Comparison of ENCODE assay signal across 8 mouse cellular contexts in genomic region chr17:66106601-66107267, GRCm38 (mm10). TPM values are rescaled to one million over a fixed set of nuclear protein-coding genes. Genes with fewer than 3 reads are reported as not detected.
DNase-seq lines count a peak whose midpoint lies in the region; ATAC-seq and TF ChIP-seq lines count a peak whose summit lies in the region.

No protein-coding gene starts in this region.

- peak in 1 of 2 experiments; percentile 44 for DNase-seq in left cerebral cortex, adult 2 months (ENCODE audit: extremely low spot score in 1 of 2, low spot score in 2 of 2)
- DNase-seq in left cerebral cortex, adult 8-10 months (ENCODE audit: low spot score in 2 of 2), result no peak
- DNase-seq in G1E (ENCODE audit: low spot score), result no peak
- peak; percentile 72 to 73 for DNase-seq in cerebellum, adult 18-20 months
- peak; percentile 55 to 59 for DNase-seq in heart, adult 2 months
- peak; percentile 68 for DNase-seq in left cerebral cortex, postnatal 4 days
- DNase-seq in ovary, postnatal 14 days (ENCODE audit: low spot score), result peak; percentile 62
- DNase-seq in urinary bladder, adult 2 months (ENCODE audit: low spot score), result no peak

- H3K4me3 ChIP-seq in left cerebral cortex, adult 2 months, result no peak overlapping the region
- H3K4me3 ChIP-seq in G1E (ENCODE audit: low read depth, low read length), result no peak overlapping the region
- no peak overlapping the region for H3K4me3 ChIP-seq in heart, adult 2 months

- TF ChIP-seq POLR2A in heart, adult 2 months (IDR thresholded peaks at IDR 0.05; ENCODE audit: insufficient read depth, low read depth, low read length), result no peak

- no peak overlapping the region for H3K9ac ChIP-seq in heart, adult 2 months (ENCODE audit: low read depth, low read length)

- H3K27me3 ChIP-seq in G1E (ENCODE audit: insufficient read depth, low read length), result no peaks in the 10 kb centered on the region
- H3K27me3 ChIP-seq in heart, adult 2 months (ENCODE audit: control insufficient read depth, insufficient read depth, low read length), result no peaks in the 10 kb centered on the region

- TF ChIP-seq EP300 in heart, adult 2 months (IDR thresholded peaks at IDR 0.05; ENCODE audit: insufficient read depth, low read depth, low read length), result 0 out of 2 replicates have a peak, but pooled peaks have one; percentile 45

- no peak overlapping the region for H3K27ac ChIP-seq in left cerebral cortex, adult 2 months
- H3K27ac ChIP-seq in heart, adult 2 months, result no peak overlapping the region

- WGBS in heart, adult 2 months, result 46% methylated on average over 10 of the region's 10 CpGs

- TF ChIP-seq CTCF in left cerebral cortex, adult 2 months (IDR thresholded peaks at IDR 0.05), result peak; percentile 93
- peak; percentile 76 for TF ChIP-seq CTCF in G1E (IDR thresholded peaks at IDR 0.05; ENCODE audit: low read depth, low read length)
- TF ChIP-seq CTCF in heart, adult 2 months (IDR thresholded peaks at IDR 0.05), result peak; percentile 97

- intact Hi-C loops in left cerebral cortex, adult 2 months (cut with DNase I), result loop anchor here (5.0 kb wide), 1 partner anchor 234 kb away; no protein-coding TSS in a partner anchor
- intact Hi-C loops in heart, adult 2 months (cut with DNase I), result loop anchor here (1.0 to 10.0 kb wide), 4 partner anchors 45 to 402 kb away; partner anchors contain the start of gene Twsg1
- intact Hi-C loops in left cerebral cortex, postnatal 4 days (cut with DNase I), result loop anchor here (10.0 kb wide), 1 partner anchor 242 kb away; no protein-coding TSS in a partner anchor

- H3K4me1 ChIP-seq in G1E (ENCODE audit: insufficient read depth, low read depth, low read length), result peaks cover 41% of the 10 kb centered on the region
- peaks cover 2% of the 10 kb centered on the region; the same call in 1 of the 2 replicates for H3K4me1 ChIP-seq in heart, adult 2 months (ENCODE audit: control insufficient read depth, insufficient read depth, low read length)

- no peak for ATAC-seq in G1E (ENCODE audit: extremely low read depth, insufficient number of reproducible peaks, low FRiP score, poor library complexity, severe bottlenecking)

- no peaks in the 10 kb centered on the region for H3K36me3 ChIP-seq in G1E (replicated peaks)
- H3K36me3 ChIP-seq in heart, adult 2 months (ENCODE audit: control insufficient read depth, insufficient read depth, low read length), result no peaks in the 10 kb centered on the region; the same call in 1 of the 2 replicates

- no peaks in the 10 kb centered on the region for H3K9me3 ChIP-seq in G1E (replicated peaks)

- no peaks in the 10 kb centered on the region for H3K79me2 ChIP-seq in heart, adult 2 months (replicated peaks; ENCODE audit: control insufficient read depth, insufficient read depth, low read length)

RNA-seq across cellular contexts. Expression of gene Washc1, which starts 4.6 kb away (rescaled TPM):
- total RNA-seq in left cerebral cortex, adult 2 months (2021), result 10 to 100 TPM; 39.2 to 46.2 TPM
- 10 to 100 TPM; 44.3 to 52.5 (median 48.1) TPM for total RNA-seq in left cerebral cortex, adult 8-10 months (2022)
- total RNA-seq in G1E (2014; fragmentation: Nextera tagmentation) (20.2 and 24.1 TPM in 2 replicates), G1E (2017) (37.0 and 39.7 TPM in 2 replicates)
- 41.1 and 44.5 TPM in 2 replicates for polyA plus RNA-seq in G1E (2012)
- 10 to 100 TPM; 19.2 to 21.5 TPM for total RNA-seq in heart, adult 2 months (2021)
- polyA plus RNA-seq in heart, adult 2 months (2012; rRNA removed), result 21.1 and 23.6 TPM in 2 replicates
- total RNA-seq in left cerebral cortex, postnatal 4 days (2021), result 10 to 100 TPM; 58.2 to 60.3 TPM
- polyA plus RNA-seq in urinary bladder, adult 2 months (2012; rRNA removed), result 31.8 and 33.4 TPM in 2 replicates

RNA-seq across cellular contexts. Expression of gene Ndufv2, which starts 5.4 kb away (rescaled TPM):
- 100 to 1,000 TPM; 219 to 240 TPM for total RNA-seq in left cerebral cortex, adult 2 months (2021)
- total RNA-seq in left cerebral cortex, adult 8-10 months (2022), result 100 to 1,000 TPM; 244 to 261 (median 255) TPM
- total RNA-seq in G1E (2014; fragmentation: Nextera tagmentation) (133 TPM in 2 replicates), G1E (2017) (193 and 216 TPM in 2 replicates)
- 77.7 and 115 TPM in 2 replicates for polyA plus RNA-seq in G1E (2012)
- 1,000 to 10,000 TPM; 1,138 to 1,275 TPM for total RNA-seq in heart, adult 2 months (2021)
- polyA plus RNA-seq in heart, adult 2 months (2012; rRNA removed), result 270 and 461 TPM in 2 replicates
- 100 to 1,000 TPM; 200 to 211 TPM for total RNA-seq in left cerebral cortex, postnatal 4 days (2021)
- polyA plus RNA-seq in urinary bladder, adult 2 months (2012; rRNA removed), result 137 and 145 TPM in 2 replicates

RNA-seq across cellular contexts. Expression of gene Ddx11, which starts 16.6 kb away (rescaled TPM):
- total RNA-seq in left cerebral cortex, adult 2 months (2021), result 1 to 10 TPM in 1 of 2 experiments, under 1 TPM in 1; 0.68 to 1.6 TPM
- total RNA-seq in left cerebral cortex, adult 8-10 months (2022), result 1 to 10 TPM in 3 of 4 experiments, under 1 TPM in 1; 0.89 to 2.5 (median 1.2) TPM
- total RNA-seq in G1E (2014; fragmentation: Nextera tagmentation), result 20.2 and 22.9 TPM in 2 replicates
- 18.9 and 28.1 TPM in 2 replicates for total RNA-seq in G1E (2017)
- polyA plus RNA-seq in G1E (2012), result 8.9 and 10.1 TPM in 2 replicates
- 1 to 10 TPM; 1.2 to 1.3 TPM for total RNA-seq in heart, adult 2 months (2021)
- polyA plus RNA-seq in heart, adult 2 months (2012; rRNA removed), result 1.3 and 2.9 TPM in 2 replicates
- 1 to 10 TPM; 6.1 to 6.5 TPM for total RNA-seq in left cerebral cortex, postnatal 4 days (2021)
- polyA plus RNA-seq in urinary bladder, adult 2 months (2012; rRNA removed), result 5.2 and 5.9 TPM in 2 replicates

RNA-seq across cellular contexts. Expression of gene Ankrd12, which starts 29.8 kb away (rescaled TPM):
- total RNA-seq in left cerebral cortex, adult 2 months (2021), result 100 to 1,000 TPM; 276 to 279 TPM
- total RNA-seq in left cerebral cortex, adult 8-10 months (2022), result 100 to 1,000 TPM; 316 to 350 (median 333) TPM
- total RNA-seq in G1E (2014; fragmentation: Nextera tagmentation) (59.2 and 67.7 TPM in 2 replicates), G1E (2017) (61.0 and 74.8 TPM in 2 replicates)
- 5.5 and 5.9 TPM in 2 replicates for polyA plus RNA-seq in G1E (2012)
- 10 to 100 TPM; 18.7 to 22.2 TPM for total RNA-seq in heart, adult 2 months (2021)
- polyA plus RNA-seq in heart, adult 2 months (2012; rRNA removed), result 2.6 and 7.1 TPM in 2 replicates
- total RNA-seq in left cerebral cortex, postnatal 4 days (2021), result 100 to 1,000 TPM; 146 to 153 TPM
- 21.7 and 21.9 TPM in 2 replicates for polyA plus RNA-seq in urinary bladder, adult 2 months (2012; rRNA removed)

Comparison
In these comparisons a context has a peak if more than half of its experiments do, and no peak if none do; other contexts are left out.
1. DNase-seq: peak in cerebellum, adult 18-20 months (2 of 2), heart, adult 2 months (2 of 2), left cerebral cortex, postnatal 4 days (single experiment) and ovary, postnatal 14 days (single experiment); none in left cerebral cortex, adult 8-10 months (0 of 2), G1E (single experiment) and urinary bladder, adult 2 months (single experiment).
2. RNA of gene Ndufv2, which starts 5.4 kb away (total RNA-seq): 1,138 to 1,275 TPM in heart, adult 2 months; 244 to 261 TPM in left cerebral cortex, adult 8-10 months, 219 to 240 TPM in left cerebral cortex, adult 2 months, 133 to 216 TPM in G1E and 200 to 211 TPM in left cerebral cortex, postnatal 4 days; every median in the first group is over 4 times any median in the second.
3. Peak in every context shown above with its lines, with median percentiles within 50 percentile points of each other: CTCF ChIP-seq.